Mouse (Mus musculus) heart, postnatal 25 days (tissue): Measurements from ENCODE around the gene Slc22a8. TPM values are rescaled to one million over a fixed set of nuclear protein-coding genes. Genes with fewer than 3 reads are reported as not detected.

ENCODE experiments used
- DNase-seq: peaks from one replicate; pipeline ENCODE4 v3.0.0; 2022; ENCODE audit warnings: low spot score
- intact Hi-C: fragments of 180-260 bp; cut with DNase I; formaldehyde crosslinking; loops from one replicate; pipeline ENCODE4 v1.15.1; 2025
- total RNA-seq, 2 experiments: library from RNA; stranded (reverse); gene quantifications; 2 replicates each; pipeline ENCODE4 v1.2.3; 2021

The Slc22a8 gene
- total RNA-seq, 2 experiments from 2014 or later, result not detected

DNA sequence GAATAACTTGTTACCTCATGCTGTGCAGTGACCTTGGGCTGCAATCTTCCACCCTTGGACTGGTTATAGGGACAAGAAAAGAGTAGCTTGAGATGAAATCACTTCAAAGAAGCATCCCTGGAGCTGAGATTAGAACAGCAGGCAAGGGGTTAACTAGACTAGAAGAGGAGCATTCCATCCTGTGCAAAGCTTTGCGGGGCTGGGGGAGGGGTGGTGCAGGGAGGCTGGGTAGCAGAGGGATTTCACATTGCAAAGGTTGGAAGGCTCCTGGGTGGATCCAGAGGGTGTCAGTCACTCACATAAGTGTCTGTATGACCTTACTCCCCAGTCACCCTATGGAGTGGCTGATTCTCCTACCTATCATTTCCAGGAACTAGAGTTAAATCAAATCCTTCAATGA lies 3.5 kb downstream of the Slc22a8 start:
- intact Hi-C loops, result no loop called here
- no peak for DNase-seq

GRCm38 (mm10) chr19:8597269-8597668 lies 6.2 kb downstream of the Slc22a8 start:
- no peak for DNase-seq
- intact Hi-C loops, result no loop called here

DNA sequence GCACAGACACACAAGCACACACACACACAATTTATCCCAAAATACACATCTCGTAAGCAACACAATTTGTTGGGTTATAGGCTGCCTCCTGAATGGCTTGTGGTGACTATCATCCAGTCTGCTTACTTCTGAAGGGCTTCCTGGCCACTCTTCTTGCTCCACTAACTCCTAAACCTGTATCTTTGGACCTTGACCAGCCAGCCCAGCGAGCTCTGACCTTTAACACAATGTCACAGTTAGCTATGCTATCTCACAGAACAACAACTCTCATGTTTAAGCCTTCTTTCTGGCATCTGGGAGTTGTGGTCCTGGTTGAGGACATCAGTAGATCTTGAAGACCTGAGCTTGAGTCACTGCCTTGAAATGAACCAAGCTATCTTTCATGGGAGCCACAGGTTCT lies 8.2 kb downstream of the Slc22a8 start:
- DNase-seq, result no peak
- intact Hi-C loops, result no loop called here

- no peak for DNase-seq
These were observed 10.9 kb downstream of the Slc22a8 start for GRCm38 (mm10) chr19:8601922-8602321.

GRCm38 (mm10) chr19:8602914-8603313 lies 11.9 kb downstream of the Slc22a8 start:
- intact Hi-C loops, result no loop called here
- no peak for DNase-seq

More at GRCm38 (mm10) chr19:8601922-8602321, 10.9 kb downstream of the Slc22a8 start:
- intact Hi-C loops, result no loop called here

GRCm38 (mm10) chr19:8604536-8605240 lies 13.6 kb downstream of the Slc22a8 start:
- DNase-seq, result no peak
- intact Hi-C loops, result no loop called here

- intact Hi-C loops, result no loop called here
These were observed 14.1 kb downstream of the Slc22a8 start for GRCm38 (mm10) chr19:8605241-8605558.

GRCm38 (mm10) chr19:8611358-8612123 lies 20.5 kb downstream of the Slc22a8 start:
- intact Hi-C loops, result no loop called here
- no peak for DNase-seq

More at GRCm38 (mm10) chr19:8605241-8605558, 14.1 kb downstream of the Slc22a8 start:
- no peak for DNase-seq

GRCm38 (mm10) chr19:8613111-8613510 lies 22.1 kb downstream of the Slc22a8 start:
- DNase-seq, result no peak
- intact Hi-C loops, result no loop called here

DNA sequence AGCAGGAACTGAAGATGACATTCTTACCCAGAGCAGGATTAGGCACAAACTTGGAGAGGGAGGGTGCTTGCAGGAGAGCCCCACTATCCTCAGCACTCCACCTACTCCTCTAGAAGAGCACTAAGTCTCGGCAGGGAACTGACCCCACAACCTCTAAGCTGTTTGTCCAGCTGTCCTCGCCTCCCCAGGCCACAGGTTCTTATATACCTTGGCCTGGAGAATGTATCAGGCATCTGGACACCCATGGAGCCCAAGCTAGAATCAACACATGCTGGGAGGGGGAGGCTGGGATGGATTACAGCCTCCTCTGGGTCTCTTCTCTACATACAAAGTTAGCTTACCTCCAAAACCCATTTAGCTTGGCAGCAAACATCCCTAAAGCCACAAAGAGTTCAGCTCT lies 23.3 kb downstream of the Slc22a8 start:
- intact Hi-C loops, result no loop called here
- no peak for DNase-seq

GRCm38 (mm10) chr19:8616314-8616713 lies 25.3 kb downstream of the Slc22a8 start:
- DNase-seq, result no peak
- intact Hi-C loops, result no loop called here

DNA sequence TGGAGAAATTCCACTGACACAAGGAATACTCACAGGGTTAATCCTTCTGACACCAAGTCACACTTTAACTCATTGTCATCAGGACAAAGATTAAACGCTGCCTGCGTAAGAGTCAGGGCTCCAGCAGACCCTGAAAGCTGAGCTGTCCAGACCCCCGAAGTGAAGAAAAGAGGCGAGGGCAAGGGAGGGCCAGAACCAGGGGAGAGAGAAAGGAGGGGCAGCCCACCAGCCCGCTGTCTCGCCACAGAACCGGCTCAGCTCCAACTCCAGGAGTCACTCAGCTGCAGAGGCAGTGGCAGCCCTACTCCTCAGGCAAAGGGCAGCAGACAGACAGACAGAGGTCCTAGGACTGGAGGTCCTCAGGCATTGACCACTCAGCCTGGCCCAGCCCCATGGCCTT lies 26.9 kb downstream of the Slc22a8 start, which contains the start of gene Slc22a6:
TSS of gene Slc22a6 (plus strand) at position 136 of the 400 bp plus-strand sequence.
- DNase-seq, result no peak
- intact Hi-C loops, result no loop called here

GRCm38 (mm10) chr19:8621098-8621497 lies 30.0 kb downstream of the Slc22a8 start:
- intact Hi-C loops, result no loop called here
- DNase-seq, result no peak

GRCm38 (mm10) chr19:8630249-8630648 lies 39.2 kb downstream of the Slc22a8 start:
- DNase-seq, result no peak

DNA sequence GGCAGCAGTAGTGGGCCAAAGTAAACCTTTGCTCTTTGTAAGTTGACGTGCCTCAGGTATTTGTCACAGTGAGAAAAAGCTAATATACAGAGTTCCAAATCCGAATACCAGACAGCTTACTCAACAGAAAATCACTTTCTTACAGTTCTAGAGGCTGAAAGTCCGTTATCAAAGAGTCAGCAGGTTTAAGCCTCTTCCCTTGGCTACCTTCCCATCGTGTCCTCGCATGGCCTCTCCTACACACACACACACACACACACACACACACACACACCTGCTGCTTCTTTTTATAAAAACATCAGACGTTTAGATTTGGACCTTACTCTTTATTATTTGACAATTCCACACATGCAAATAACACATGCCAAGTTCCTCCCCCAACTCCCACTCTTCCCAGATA lies 39.8 kb downstream of the Slc22a8 start:
- intact Hi-C loops, result no loop called here
- DNase-seq, result no peak

More at GRCm38 (mm10) chr19:8630249-8630648, 39.2 kb downstream of the Slc22a8 start:
- intact Hi-C loops, result no loop called here

DNA sequence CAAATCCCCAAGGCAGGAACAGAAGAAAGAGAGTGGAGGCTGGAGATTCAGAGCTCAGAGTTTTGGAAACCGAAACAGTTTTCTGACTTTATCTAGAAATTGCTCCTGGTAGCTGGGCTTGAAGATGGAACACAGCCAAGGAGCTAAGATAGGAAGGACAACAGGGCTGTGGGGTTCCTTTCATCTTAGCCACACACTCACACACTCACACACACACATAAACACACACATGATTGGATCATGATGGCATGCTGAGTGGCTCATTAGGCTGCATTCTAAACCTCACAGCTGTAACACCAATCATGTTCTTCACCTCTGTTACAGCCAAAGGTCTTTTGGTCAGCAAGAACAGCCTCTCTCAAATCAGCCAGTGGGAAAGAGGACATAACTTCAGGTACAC lies 41.0 kb downstream of the Slc22a8 start:
- DNase-seq, result no peak
- intact Hi-C loops, result no loop called here

- intact Hi-C loops, result no loop called here
- DNase-seq, result no peak
These were observed 51.0 kb downstream of the Slc22a8 start for GRCm38 (mm10) chr19:8642086-8642485.

DNA sequence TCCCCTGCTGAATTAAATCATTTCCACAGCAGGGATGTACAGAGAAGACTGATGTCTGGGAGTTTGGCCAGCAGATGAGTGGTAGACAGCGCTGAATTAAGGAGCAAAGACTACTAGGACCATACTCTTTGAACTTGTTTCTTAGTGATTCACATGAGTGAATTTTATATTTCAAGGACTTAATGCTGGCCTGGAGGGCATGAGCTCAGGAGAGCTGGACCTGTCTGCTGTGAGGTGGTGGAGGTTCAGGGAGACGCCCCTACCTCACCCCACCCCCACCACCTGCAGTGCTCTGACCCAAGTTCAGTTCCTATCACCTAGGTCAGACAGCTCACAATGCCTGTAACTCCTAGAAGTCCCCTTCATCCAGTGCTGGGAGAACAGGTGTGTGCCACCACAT lies 55.3 kb downstream of the Slc22a8 start:
- intact Hi-C loops, result no loop called here
- no peak for DNase-seq

DNA sequence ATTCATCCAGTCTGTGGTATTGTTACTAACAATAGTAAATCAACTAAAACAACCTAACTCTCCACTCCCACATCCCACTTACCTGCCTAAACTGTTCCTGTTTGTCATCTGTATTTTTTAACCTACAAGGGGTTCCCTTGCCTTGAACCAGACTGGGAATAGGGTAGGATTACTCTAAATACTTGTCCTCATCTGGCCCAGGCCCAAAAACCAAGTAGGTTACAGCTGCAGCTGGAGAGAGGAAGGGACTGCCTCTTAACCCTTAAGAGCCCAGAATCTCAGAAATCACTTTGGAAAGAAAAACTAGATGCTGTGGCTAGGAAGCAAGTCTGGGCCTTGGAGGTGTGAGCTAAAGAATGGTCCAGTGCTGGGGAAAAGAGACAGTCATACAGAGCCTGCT lies 64.8 kb downstream of the Slc22a8 start:
- intact Hi-C loops, result no loop called here
- DNase-seq, result no peak

DNA sequence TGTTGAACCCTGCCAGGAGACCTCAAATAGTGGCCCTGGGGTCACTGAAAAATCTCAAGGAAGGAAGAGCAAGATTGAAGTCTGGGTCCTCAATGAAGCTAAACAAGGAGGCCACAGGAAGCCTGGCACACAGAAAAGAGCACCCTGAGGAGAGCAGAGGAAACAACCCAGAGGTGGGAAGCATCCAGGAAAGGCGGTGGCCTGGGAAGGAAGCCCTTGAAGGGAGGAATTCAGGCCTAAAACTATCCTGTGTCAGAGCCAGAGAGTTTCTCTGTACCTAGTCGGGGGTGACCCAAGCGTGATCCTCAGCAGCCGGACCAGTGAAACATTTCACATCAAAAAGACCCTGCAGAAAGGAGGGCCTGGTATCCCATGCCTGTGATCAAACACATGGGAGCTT lies 65.3 kb downstream of the Slc22a8 start:
- DNase-seq, result no peak
- intact Hi-C loops, result no loop called here
